Mouse (Mus musculus) CH12.LX (cell line): ENCODE data around the gene Uvrag.

Experiments
- BHLHE40 ChIP-seq: IDR thresholded peaks from 2 replicates; pipeline ENCODE4 v1.6.1; 2011; ENCODE audit warnings: mild to moderate bottlenecking, low read depth, low read length, improper control_type of control experiment
- CTCF ChIP-seq, 2 experiments: IDR thresholded peaks in 1 of 2; conservative IDR thresholded peaks in 1 of 2; 2 replicates each; pipeline ENCODE4 v1.5.1; 2011 to 2012; ENCODE audit warnings: low read depth in 2 of 2, low read length in 2 of 2, improper control_type of control experiment in 1 of 2, inconsistent platforms in 1 of 2, mild to moderate bottlenecking in 1 of 2, moderate library complexity in 1 of 2
- E2F4 ChIP-seq: IDR thresholded peaks from 2 replicates; pipeline ENCODE4 v1.6.1; 2011; ENCODE audit warnings: low read depth, low read length, improper control_type of control experiment; ENCODE audit not compliant: insufficient replicate concordance
- MAFK ChIP-seq: IDR thresholded peaks from 2 replicates; pipeline ENCODE4 v1.6.1; 2011; ENCODE audit warnings: low read length, improper control_type of control experiment; ENCODE audit not compliant: insufficient replicate concordance
- MAX ChIP-seq: IDR thresholded peaks from 2 replicates; pipeline ENCODE4 v1.6.1; 2011; ENCODE audit warnings: low read length, improper control_type of control experiment
- MAZ ChIP-seq: IDR thresholded peaks from 2 replicates; pipeline ENCODE4 v1.6.1; 2012; ENCODE audit warnings: low read depth, mild to moderate bottlenecking, inconsistent platforms, low read length, improper control_type of control experiment, moderate library complexity
- MYC ChIP-seq: IDR thresholded peaks from 2 replicates; pipeline ENCODE4 v1.6.1; 2011; ENCODE audit warnings: low read depth, mild to moderate bottlenecking, improper control_type of control experiment, low read length
- POLR2A ChIP-seq: IDR thresholded peaks from 2 replicates; pipeline ENCODE4 v1.6.1; 2011; ENCODE audit warnings: low read depth, mild to moderate bottlenecking, improper control_type of control experiment, low read length
- RCOR1 ChIP-seq: conservative IDR thresholded peaks from 2 replicates; pipeline ENCODE4 v1.6.1; 2012; ENCODE audit warnings: low read depth, mild to moderate bottlenecking, inconsistent platforms, low read length, improper control_type of control experiment
- TCF12 ChIP-seq: IDR thresholded peaks from 2 replicates; pipeline ENCODE4 v1.6.1; 2014; ENCODE audit warnings: low read depth, mild to moderate bottlenecking, inconsistent platforms, low read length, improper control_type of control experiment
- USF2 ChIP-seq: conservative IDR thresholded peaks from 2 replicates; pipeline ENCODE4 v1.6.1; 2011; ENCODE audit warnings: low read depth, low read length, improper control_type of control experiment
- ZC3H11A ChIP-seq: IDR thresholded peaks from 2 replicates; pipeline ENCODE4 v1.6.1; 2012; ENCODE audit warnings: low read depth, mild to moderate bottlenecking, inconsistent platforms, low read length, improper control_type of control experiment

GRCm38 (mm10) chr7:99189885-99190284 lies 48.9 kb upstream of the Uvrag start:
- TF ChIP-seq POLR2A (no peak), ZC3H11A (no peak), MAX (no peak), BHLHE40 (no peak), MAZ (no peak), CTCF (conservative IDR thresholded peaks at IDR 0.05 in 1 of 2, IDR thresholded peaks at IDR 0.05 in 1 of 2; ENCODE audit: low read depth in 2 of 2, low read length in 2 of 2) (no peak), USF2 (no peak), MYC (no peak), RCOR1 (no peak), MAFK (no peak), E2F4 (no peak), TCF12 (no peak)
